Mouse (Mus musculus): ENCODE results near the gene Trio.

Trio gene

GRCm38 (mm10) chr15:27866471-27866870 lies 159.2 kb downstream of the Trio start:
- no peak for DNase-seq (ENCODE audit: low read depth, low spot score)
- H3K27me3 ChIP-seq (ENCODE audit: control insufficient read depth, insufficient read depth, low read length, poor library complexity, severe bottlenecking): no peaks in the 10 kb centered on the region
- no peaks in the 10 kb centered on the region for H3K36me3 ChIP-seq (ENCODE audit: control insufficient read depth, insufficient read depth, low read length, poor library complexity, severe bottlenecking)

- no peak for DNase-seq (ENCODE audit: low read depth, low spot score)
- Histone ChIP-seq H3K27me3 (ENCODE audit: control insufficient read depth, insufficient read depth, low read length, poor library complexity, severe bottlenecking) (no peaks in the 10 kb centered on the region), H3K36me3 (ENCODE audit: control insufficient read depth, insufficient read depth, low read length, poor library complexity, severe bottlenecking) (no peaks in the 10 kb centered on the region)
Measured at GRCm38 (mm10) chr15:27866053-27866452, 159.6 kb downstream of the Trio start.

GRCm38 (mm10) chr15:27864397-27864796 lies 161.3 kb downstream of the Trio start:
- no peak for DNase-seq (ENCODE audit: low read depth, low spot score)
- H3K36me3 ChIP-seq (ENCODE audit: control insufficient read depth, insufficient read depth, low read length, poor library complexity, severe bottlenecking): no peaks in the 10 kb centered on the region

GRCm38 (mm10) chr15:27862949-27863348 lies 162.7 kb downstream of the Trio start:
- no peaks in the 10 kb centered on the region for H3K27me3 ChIP-seq (ENCODE audit: control insufficient read depth, insufficient read depth, low read length, poor library complexity, severe bottlenecking)
- DNase-seq (ENCODE audit: low read depth, low spot score): no peak
- no peaks in the 10 kb centered on the region for H3K36me3 ChIP-seq (ENCODE audit: control insufficient read depth, insufficient read depth, low read length, poor library complexity, severe bottlenecking)

More at GRCm38 (mm10) chr15:27864397-27864796, 161.3 kb downstream of the Trio start:
- no peaks in the 10 kb centered on the region for H3K27me3 ChIP-seq (ENCODE audit: control insufficient read depth, insufficient read depth, low read length, poor library complexity, severe bottlenecking)

GRCm38 (mm10) chr15:27860439-27860838 lies 165.2 kb downstream of the Trio start:
- Histone ChIP-seq H3K27me3 (ENCODE audit: control insufficient read depth, insufficient read depth, low read length, poor library complexity, severe bottlenecking) (no peaks in the 10 kb centered on the region), H3K36me3 (ENCODE audit: control insufficient read depth, insufficient read depth, low read length, poor library complexity, severe bottlenecking) (no peaks in the 10 kb centered on the region)

GRCm38 (mm10) chr15:27859590-27859989 lies 166.1 kb downstream of the Trio start:
- DNase-seq (ENCODE audit: low read depth, low spot score): peak; percentile 60
- H3K27me3 ChIP-seq (ENCODE audit: control insufficient read depth, insufficient read depth, low read length, poor library complexity, severe bottlenecking): no peaks in the 10 kb centered on the region

More at GRCm38 (mm10) chr15:27860439-27860838, 165.2 kb downstream of the Trio start:
- no peak for DNase-seq (ENCODE audit: low read depth, low spot score)

GRCm38 (mm10) chr15:27859115-27859514 lies 166.5 kb downstream of the Trio start:
- Histone ChIP-seq H3K27me3 (ENCODE audit: control insufficient read depth, insufficient read depth, low read length, poor library complexity, severe bottlenecking) (no peaks in the 10 kb centered on the region), H3K36me3 (ENCODE audit: control insufficient read depth, insufficient read depth, low read length, poor library complexity, severe bottlenecking) (no peaks in the 10 kb centered on the region)
- DNase-seq (ENCODE audit: low read depth, low spot score): peak; percentile 15

More at GRCm38 (mm10) chr15:27859590-27859989, 166.1 kb downstream of the Trio start:
- no peaks in the 10 kb centered on the region for H3K36me3 ChIP-seq (ENCODE audit: control insufficient read depth, insufficient read depth, low read length, poor library complexity, severe bottlenecking)

GRCm38 (mm10) chr15:27858179-27858819 lies 167.3 kb downstream of the Trio start:
- H3K27me3 ChIP-seq (ENCODE audit: control insufficient read depth, insufficient read depth, low read length, poor library complexity, severe bottlenecking): no peaks in the 10 kb centered on the region
- DNase-seq (ENCODE audit: low read depth, low spot score): no peak

GRCm38 (mm10) chr15:27857242-27857641 lies 168.4 kb downstream of the Trio start:
- Histone ChIP-seq H3K36me3 (ENCODE audit: control insufficient read depth, insufficient read depth, low read length, poor library complexity, severe bottlenecking) (no peaks in the 10 kb centered on the region), H3K27me3 (ENCODE audit: control insufficient read depth, insufficient read depth, low read length, poor library complexity, severe bottlenecking) (no peaks in the 10 kb centered on the region)
- DNase-seq (ENCODE audit: low read depth, low spot score): no peak

More at GRCm38 (mm10) chr15:27858179-27858819, 167.3 kb downstream of the Trio start:
- no peaks in the 10 kb centered on the region for H3K36me3 ChIP-seq (ENCODE audit: control insufficient read depth, insufficient read depth, low read length, poor library complexity, severe bottlenecking)

GRCm38 (mm10) chr15:27856050-27856787 lies 169.4 kb downstream of the Trio start:
- H3K27me3 ChIP-seq (ENCODE audit: control insufficient read depth, insufficient read depth, low read length, poor library complexity, severe bottlenecking): no peaks in the 10 kb centered on the region
- H3K36me3 ChIP-seq (ENCODE audit: control insufficient read depth, insufficient read depth, low read length, poor library complexity, severe bottlenecking): no peaks in the 10 kb centered on the region; the same call in 1 of the 2 replicates
- DNase-seq (ENCODE audit: low read depth, low spot score): peak; percentile 59

- no peaks in the 10 kb centered on the region; the same call in 1 of the 2 replicates for H3K36me3 ChIP-seq (ENCODE audit: control insufficient read depth, insufficient read depth, low read length, poor library complexity, severe bottlenecking)
- no peaks in the 10 kb centered on the region for H3K27me3 ChIP-seq (ENCODE audit: control insufficient read depth, insufficient read depth, low read length, poor library complexity, severe bottlenecking)
- DNase-seq (ENCODE audit: low read depth, low spot score): peak; percentile 65
Measured at GRCm38 (mm10) chr15:27851312-27851711, 174.3 kb downstream of the Trio start.

- Histone ChIP-seq H3K27me3 (ENCODE audit: control insufficient read depth, insufficient read depth, low read length, poor library complexity, severe bottlenecking) (no peaks in the 10 kb centered on the region), H3K36me3 (ENCODE audit: control insufficient read depth, insufficient read depth, low read length, poor library complexity, severe bottlenecking) (no peaks in the 10 kb centered on the region; the same call in 1 of the 2 replicates)
- DNase-seq (ENCODE audit: low read depth, low spot score): peak; percentile 29
Measured at GRCm38 (mm10) chr15:27850904-27851303, 174.7 kb downstream of the Trio start.

- Histone ChIP-seq H3K36me3 (ENCODE audit: control insufficient read depth, insufficient read depth, low read length, poor library complexity, severe bottlenecking) (no peaks in the 10 kb centered on the region; the same call in 1 of the 2 replicates), H3K27me3 (ENCODE audit: control insufficient read depth, insufficient read depth, low read length, poor library complexity, severe bottlenecking) (no peaks in the 10 kb centered on the region)
- no peak for DNase-seq (ENCODE audit: low read depth, low spot score)
Measured at GRCm38 (mm10) chr15:27849910-27850309, 175.7 kb downstream of the Trio start.

GRCm38 (mm10) chr15:27841696-27842095 lies 184.0 kb downstream of the Trio start:
- no peak for DNase-seq (ENCODE audit: low read depth, low spot score)
- no peaks in the 10 kb centered on the region for H3K27me3 ChIP-seq (ENCODE audit: control insufficient read depth, insufficient read depth, low read length, poor library complexity, severe bottlenecking)

GRCm38 (mm10) chr15:27840579-27840978 lies 185.1 kb downstream of the Trio start:
- no peaks in the 10 kb centered on the region for H3K27me3 ChIP-seq (ENCODE audit: control insufficient read depth, insufficient read depth, low read length, poor library complexity, severe bottlenecking)
- no peaks in the 10 kb centered on the region for H3K36me3 ChIP-seq (ENCODE audit: control insufficient read depth, insufficient read depth, low read length, poor library complexity, severe bottlenecking)
- DNase-seq (ENCODE audit: low read depth, low spot score): no peak

More at GRCm38 (mm10) chr15:27841696-27842095, 184.0 kb downstream of the Trio start:
- no peaks in the 10 kb centered on the region for H3K36me3 ChIP-seq (ENCODE audit: control insufficient read depth, insufficient read depth, low read length, poor library complexity, severe bottlenecking)
